8 mouse cellular contexts compared by ENCODE assay signal in the genomic region with DNA sequence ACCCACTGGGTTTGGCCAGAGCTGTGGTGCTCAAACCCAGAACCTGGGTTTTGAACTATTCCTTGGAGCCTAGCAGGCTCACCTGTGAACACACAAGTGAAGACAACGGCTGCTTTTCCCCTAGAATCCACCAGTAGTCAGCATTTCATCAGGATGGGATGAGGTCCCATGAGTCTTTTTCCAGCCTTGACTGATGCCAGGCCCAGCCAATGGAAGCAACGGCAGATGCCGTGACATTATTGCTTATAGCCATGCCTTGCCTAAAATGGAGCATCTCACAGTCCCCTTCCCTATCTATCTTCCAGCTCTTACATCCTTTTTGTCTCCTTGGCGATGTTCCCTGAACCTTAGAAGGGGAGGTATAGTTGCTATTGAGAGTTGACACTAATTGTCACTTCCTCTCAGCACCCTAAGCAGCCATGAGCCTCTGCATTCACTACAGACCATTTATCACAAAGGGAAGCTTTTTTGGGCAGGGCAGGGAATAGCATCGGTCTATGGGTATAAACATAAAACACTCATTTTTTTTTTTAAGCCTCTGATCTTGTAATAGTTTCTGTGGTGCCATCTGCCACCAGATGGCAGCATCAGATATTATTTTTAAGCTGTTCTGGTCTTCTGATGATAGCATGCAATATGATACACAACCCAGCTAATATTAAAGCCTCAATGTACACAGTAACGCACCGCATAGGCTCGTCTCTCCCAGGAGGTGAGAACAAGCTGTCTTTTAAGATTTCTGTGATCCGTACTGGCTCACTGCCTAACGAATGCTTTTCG. TPM values are rescaled to one million over a fixed set of nuclear protein-coding genes. Genes with fewer than 3 reads are reported as not detected.
DNase-seq lines count a peak whose midpoint lies in the region; ATAC-seq and TF ChIP-seq lines count a peak whose summit lies in the region.

No protein-coding gene starts in this region.

- H3K27me3 ChIP-seq in heart, embryonic 10.5 days (ENCODE audit: insufficient read depth, poor library complexity, severe bottlenecking), result no peaks in the 10 kb centered on the region
- peaks cover 6 to 13% of the 10 kb centered on the region in 2 experiments; a peak in 3 of 4 replicates for H3K27me3 ChIP-seq in MEL (ENCODE audit: control insufficient read depth in 1 of 2, insufficient read depth in 2 of 2, low read length in 2 of 2)
- no peaks in the 10 kb centered on the region for H3K27me3 ChIP-seq in hindbrain, embryonic 11.5 days (ENCODE audit: control insufficient read depth, insufficient read depth, low read length)

- peak; percentile 16 to 84 (median 31); a peak in 4 of 6 replicates for TF ChIP-seq CTCF in MEL (IDR thresholded peaks at IDR 0.05 in 2 of 3, conservative IDR thresholded peaks at IDR 0.05 in 1 of 3; ENCODE audit: control insufficient read depth in 1 of 3, insufficient read depth in 1 of 3, low read depth in 2 of 3, low read length in 3 of 3, poor library complexity in 1 of 3, severe bottlenecking in 1 of 3)
- peak; percentile 72 for TF ChIP-seq CTCF in left cerebral cortex, adult 2 months (IDR thresholded peaks at IDR 0.05)

- ATAC-seq in hindbrain, embryonic 11.5 days (ENCODE audit: low FRiP score), result no peak

- H3K4me2 ChIP-seq in hindbrain, embryonic 11.5 days (replicated peaks; ENCODE audit: low read depth, low read length), result no peak overlapping the region

- no peak for TF ChIP-seq EP300 in MEL (IDR thresholded peaks at IDR 0.05; ENCODE audit: low read depth in 1 of 2, low read length in 2 of 2)

- no peak for TF ChIP-seq POLR2A in MEL (IDR thresholded peaks at IDR 0.05; ENCODE audit: control insufficient read depth in 1 of 2, insufficient read depth in 1 of 2, low read depth in 1 of 2, low read length in 2 of 2, poor library complexity in 1 of 2)

- H3K4me3 ChIP-seq in heart, embryonic 10.5 days, result no peak overlapping the region
- no peak overlapping the region for H3K4me3 ChIP-seq in MEL (ENCODE audit: control insufficient read depth in 1 of 2, insufficient read depth in 1 of 2, low read depth in 2 of 2, low read length in 2 of 2)
- H3K4me3 ChIP-seq in hindbrain, embryonic 11.5 days (ENCODE audit: low read depth, low read length), result no peak overlapping the region
- no peak overlapping the region for H3K4me3 ChIP-seq in left cerebral cortex, adult 2 months

- no peak overlapping the region for H3K9ac ChIP-seq in MEL (ENCODE audit: control insufficient read depth, low read depth, low read length, poor library complexity, severe bottlenecking)
- no peak overlapping the region for H3K9ac ChIP-seq in hindbrain, embryonic 11.5 days (ENCODE audit: low read depth, low read length)

- H3K4me1 ChIP-seq in heart, embryonic 10.5 days, result no peaks in the 10 kb centered on the region
- H3K4me1 ChIP-seq in MEL (ENCODE audit: control insufficient read depth in 1 of 2, insufficient read depth in 2 of 2, low read length in 2 of 2), result no peaks in the 10 kb centered on the region
- no peaks in the 10 kb centered on the region for H3K4me1 ChIP-seq in hindbrain, embryonic 11.5 days (replicated peaks; ENCODE audit: control insufficient read depth, insufficient read depth, low read length)

- 67% methylated on average over 11 of the region's 11 CpGs for WGBS in heart, embryonic 10.5 days
- 74% methylated on average over 11 of the region's 11 CpGs for WGBS in hindbrain, embryonic 11.5 days

- intact Hi-C loops in left cerebral cortex, adult 2 months (cut with DNase I), result loop anchor here (1.0 to 5.0 kb wide), 3 partner anchors 122 to 285 kb away; no protein-coding TSS in a partner anchor

- H3K9me3 ChIP-seq in heart, embryonic 10.5 days, result no peaks in the 10 kb centered on the region
- no peaks in the 10 kb centered on the region for H3K9me3 ChIP-seq in MEL (replicated peaks; ENCODE audit: insufficient read depth, low read length)
- H3K9me3 ChIP-seq in hindbrain, embryonic 11.5 days (ENCODE audit: control insufficient read depth, low read length), result no peaks in the 10 kb centered on the region

- no peaks in the 10 kb centered on the region for H3K79me2 ChIP-seq in MEL (ENCODE audit: control insufficient read depth, insufficient read depth, low read length, poor library complexity)

- no peak overlapping the region for H3K27ac ChIP-seq in heart, embryonic 10.5 days
- H3K27ac ChIP-seq in MEL (ENCODE audit: control insufficient read depth, low read depth, low read length), result no peak overlapping the region
- no peak overlapping the region for H3K27ac ChIP-seq in hindbrain, embryonic 11.5 days (ENCODE audit: low read depth, low read length)
- H3K27ac ChIP-seq in left cerebral cortex, adult 2 months, result no peak overlapping the region; the same call in 1 of the 2 replicates

- peak; percentile 81 for TF ChIP-seq RAD21 in MEL (IDR thresholded peaks at IDR 0.05; ENCODE audit: low read depth, low read length)

- DNase-seq in heart, adult 18-20 months, result peak; percentile 17 to 61
- no peak for DNase-seq in heart, embryonic 10.5 days (ENCODE audit: low spot score)
- DNase-seq in MEL (ENCODE audit: low read depth, low spot score), result peak; percentile 65
- DNase-seq in cerebellum, postnatal 36 days, result peak; percentile 36 to 46
- DNase-seq in hindbrain, embryonic 11.5 days (ENCODE audit: low spot score), result peak; percentile 60
- peak; percentile 47 to 51 for DNase-seq in left cerebral cortex, adult 2 months (ENCODE audit: extremely low spot score in 1 of 2, low spot score in 2 of 2)
- peak; percentile 43 for DNase-seq in naive thymus-derived CD4-positive, alpha-beta T cell, adult 2 months (ENCODE audit: low read depth)
- DNase-seq in spleen, adult 12 weeks (ENCODE audit: low spot score), result no peak

- no peaks in the 10 kb centered on the region for H3K36me3 ChIP-seq in heart, embryonic 10.5 days
- no peaks in the 10 kb centered on the region for H3K36me3 ChIP-seq in MEL (ENCODE audit: control insufficient read depth in 1 of 2, insufficient read depth in 2 of 2, low read length in 2 of 2)
- no peaks in the 10 kb centered on the region for H3K36me3 ChIP-seq in hindbrain, embryonic 11.5 days (ENCODE audit: control insufficient read depth, insufficient read depth, low read length)

TF ChIP-seq in MEL, 35 proteins besides CTCF, POLR2A, EP300 and RAD21:
- TF ChIP-seq SIN3A (IDR thresholded peaks at IDR 0.05; ENCODE audit: low read length), result 0 out of 2 replicates have a peak, but pooled peaks have one; percentile 41
- no peak for TF ChIP-seq GABPA (IDR thresholded peaks at IDR 0.05; ENCODE audit: low read depth, low read length)
- TF ChIP-seq MEF2A (IDR thresholded peaks at IDR 0.05; ENCODE audit: extremely low read depth, insufficient replicate concordance, low read depth, low read length, poor library complexity, severe bottlenecking), result no peak
- peak; percentile 88 for TF ChIP-seq ZNF384 (IDR thresholded peaks at IDR 0.05; ENCODE audit: low read depth, low read length)
- no peak for TF ChIP-seq MYC (IDR thresholded peaks at IDR 0.05; ENCODE audit: low read depth, low read length)
- peak; percentile 96 for TF ChIP-seq SMC3 (IDR thresholded peaks at IDR 0.05; ENCODE audit: low read depth, low read length)
- 0 out of 2 replicates have a peak, but pooled peaks have one; percentile 22 for TF ChIP-seq HCFC1 (IDR thresholded peaks at IDR 0.05; ENCODE audit: low read depth, low read length)
- TF ChIP-seq ZC3H11A (IDR thresholded peaks at IDR 0.05; ENCODE audit: low read depth, low read length), result peak; percentile 89

RNA-seq across cellular contexts. Expression of gene Qrfpr, which starts 12.1 kb away (rescaled TPM):
- total RNA-seq in heart, adult 18-20 months (2021), result not detected
- 0.10 TPM in 1 of 2 replicates, not detected in the other for polyA plus RNA-seq in heart, embryonic 10.5 days (2016; fragmentation: Nextera tagmentation; extraction: Ambion mirVana)
- total RNA-seq in MEL (2012; rRNA removed), result not detected in 2 replicates
- not detected for polyA plus RNA-seq in MEL (2012; ENCODE audit: insufficient read depth in 1 of 2, insufficient read length in 2 of 2, low read depth in 1 of 2, low replicate concordance in 2 of 2, missing spikeins in 1 of 2)
- polyA plus RNA-seq in hindbrain, embryonic 11.5 days (2014; fragmentation: Nextera tagmentation; extraction: Ambion mirVana), result 0.09 TPM in 1 of 2 replicates, not detected in the other
- 1 to 10 TPM; 4.6 to 4.7 TPM for total RNA-seq in left cerebral cortex, adult 2 months (2021)

RNA-seq across cellular contexts. Expression of gene D3Ertd254e, which starts 59.1 kb away (rescaled TPM):
- total RNA-seq in heart, adult 18-20 months (2021), result 1 to 10 TPM; 3.6 to 3.8 TPM
- 4.5 and 5.4 TPM in 2 replicates for polyA plus RNA-seq in heart, embryonic 10.5 days (2016; fragmentation: Nextera tagmentation; extraction: Ambion mirVana)
- 3.3 and 3.7 TPM in 2 replicates for total RNA-seq in MEL (2012; rRNA removed)
- polyA plus RNA-seq in MEL (2012; ENCODE audit: insufficient read depth in 1 of 2, insufficient read length in 2 of 2, low read depth in 1 of 2, low replicate concordance in 2 of 2, missing spikeins in 1 of 2), result 10 to 100 TPM in 1 of 2 experiments, 1 to 10 TPM in 1; 5.4 to 29.6 TPM
- 11.6 TPM in 2 replicates for polyA plus RNA-seq in hindbrain, embryonic 11.5 days (2014; fragmentation: Nextera tagmentation; extraction: Ambion mirVana)
- total RNA-seq in left cerebral cortex, adult 2 months (2021), result 10 to 100 TPM; 17.7 to 19.6 TPM

Comparison
In these comparisons a context has a peak if more than half of its experiments do, and no peak if none do; other contexts are left out.
1. DNase-seq: peak in heart, adult 18-20 months (2 of 2), MEL (single experiment), cerebellum, postnatal 36 days (2 of 2), hindbrain, embryonic 11.5 days (single experiment), left cerebral cortex, adult 2 months (2 of 2) and naive thymus-derived CD4-positive, alpha-beta T cell, adult 2 months (single experiment); none in heart, embryonic 10.5 days (single experiment) and spleen, adult 12 weeks (single experiment).